30 mouse cellular contexts compared by ENCODE assay signal in genomic region chr2:28075616-28076187, GRCm38 (mm10). TPM values are rescaled to one million over a fixed set of nuclear protein-coding genes. Genes with fewer than 3 reads are reported as not detected.
DNase-seq lines count a peak whose midpoint lies in the region; ATAC-seq and TF ChIP-seq lines count a peak whose summit lies in the region.
"Had no signal": no experiment of that assay in that cellular context is flagged by ENCODE, and none has a peak within 500 bp of the region (broad histone marks: within the 10 kb centered on the region; RNA-seq: fewer than 3 reads in every experiment).

No protein-coding gene starts in this region.

- DNase-seq in layer of hippocampus, adult 2 months (ENCODE audit: low spot score in 2 of 2) = no peak
- no peak for DNase-seq in layer of hippocampus, adult 9-10 months (ENCODE audit: low spot score)
- no peak for DNase-seq in spleen, adult 18-20 months
- DNase-seq: adrenal gland, postnatal 25 days; cerebellum, adult 11-12 months; cerebellum, postnatal 10 days; embryo, embryonic 11 days; gastrocnemius, postnatal 10 days; heart, adult 18-20 months; heart, postnatal 10 days; kidney, adult 18-20 months; thymus, postnatal 14 days had no signal

- no peak overlapping the region for H3K27ac ChIP-seq in layer of hippocampus, adult 2 months
- H3K27ac ChIP-seq in liver, embryonic 16.5 days (ENCODE audit: low read length) = peak overlapping the region; percentile 25
- no peak overlapping the region for H3K27ac ChIP-seq in kidney, embryonic 14.5 days (ENCODE audit: low read depth, low read length)
- no peak overlapping the region for H3K27ac ChIP-seq in intestine, embryonic 15.5 days
- H3K27ac ChIP-seq: embryonic facial prominence, embryonic 13.5 days; hindbrain, embryonic 13.5 days; kidney, postnatal 0 days; limb, embryonic 10.5 days; midbrain, embryonic 13.5 days had no signal

- no peaks in the 10 kb centered on the region for H3K9me3 ChIP-seq in liver, embryonic 16.5 days (replicated peaks; ENCODE audit: control insufficient read depth, low read length)
- H3K9me3 ChIP-seq in kidney, embryonic 14.5 days (ENCODE audit: control insufficient read depth, low read length) = no peaks in the 10 kb centered on the region
- no peaks in the 10 kb centered on the region for H3K9me3 ChIP-seq in intestine, embryonic 15.5 days
- H3K9me3 ChIP-seq: heart, embryonic 12.5 days; hindbrain, embryonic 13.5 days; limb, embryonic 10.5 days; midbrain, embryonic 13.5 days had no signal

- WGBS in liver, embryonic 16.5 days (ENCODE audit: insufficient replicate concordance) = 26% methylated on average over 7 of the region's 7 CpGs
- 82% methylated on average over 7 of the region's 7 CpGs for WGBS in kidney, embryonic 14.5 days
- WGBS in intestine, embryonic 15.5 days = 83% methylated on average over 7 of the region's 7 CpGs

- H3K4me3 ChIP-seq in layer of hippocampus, adult 2 months = no peak overlapping the region
- no peak overlapping the region for H3K4me3 ChIP-seq in liver, embryonic 16.5 days (ENCODE audit: low read depth, low read length)
- H3K4me3 ChIP-seq in kidney, embryonic 14.5 days (ENCODE audit: low read length) = no peak overlapping the region
- no peak overlapping the region for H3K4me3 ChIP-seq in intestine, embryonic 15.5 days (replicated peaks)
- H3K4me3 ChIP-seq: embryonic facial prominence, embryonic 13.5 days; heart, embryonic 12.5 days; hindbrain, embryonic 13.5 days; limb, embryonic 10.5 days; midbrain, embryonic 13.5 days had no signal

- H3K4me1 ChIP-seq in liver, embryonic 16.5 days (ENCODE audit: control insufficient read depth, low read depth, low read length) = peaks cover 7% of the 10 kb centered on the region
- no peaks in the 10 kb centered on the region for H3K4me1 ChIP-seq in kidney, embryonic 14.5 days (ENCODE audit: control insufficient read depth, insufficient read depth, low read length)
- H3K4me1 ChIP-seq in intestine, embryonic 15.5 days (replicated peaks) = no peaks in the 10 kb centered on the region
- H3K4me1 ChIP-seq: embryonic facial prominence, embryonic 13.5 days; heart, embryonic 12.5 days; hindbrain, embryonic 13.5 days; limb, embryonic 10.5 days; midbrain, embryonic 13.5 days had no signal

- H3K36me3 ChIP-seq in liver, embryonic 16.5 days (ENCODE audit: control insufficient read depth, insufficient read depth) = no peaks in the 10 kb centered on the region
- no peaks in the 10 kb centered on the region for H3K36me3 ChIP-seq in kidney, embryonic 14.5 days (ENCODE audit: control insufficient read depth, insufficient read depth, low read length)
- H3K36me3 ChIP-seq in intestine, embryonic 15.5 days = no peaks in the 10 kb centered on the region
- H3K36me3 ChIP-seq: embryonic facial prominence, embryonic 13.5 days; heart, embryonic 12.5 days; hindbrain, embryonic 13.5 days; limb, embryonic 10.5 days; midbrain, embryonic 13.5 days had no signal

- peak; percentile 79 for ATAC-seq in granulocyte monocyte progenitor cell, adult 5-6 weeks (replicated peaks; ENCODE audit: poor library complexity, severe bottlenecking)
- peak; percentile 69 for ATAC-seq in liver, embryonic 16.5 days (ENCODE audit: low read depth)
- ATAC-seq in kidney, embryonic 14.5 days (ENCODE audit: low FRiP score, low TSS enrichment) = no peak
- ATAC-seq in intestine, embryonic 15.5 days = no peak
- ATAC-seq: forebrain, embryonic 14.5 days; lung, postnatal 0 days; midbrain, embryonic 13.5 days had no signal

- no peaks in the 10 kb centered on the region for H3K27me3 ChIP-seq in liver, embryonic 16.5 days (ENCODE audit: control insufficient read depth, insufficient read depth, low read depth, low read length)
- H3K27me3 ChIP-seq in kidney, embryonic 14.5 days (ENCODE audit: control insufficient read depth, insufficient read depth, low read length) = no peaks in the 10 kb centered on the region
- H3K27me3 ChIP-seq in intestine, embryonic 15.5 days (replicated peaks) = 0 out of 2 replicates have a peak, but pooled peaks cover 2% of the 10 kb centered on the region
- H3K27me3 ChIP-seq: embryonic facial prominence, embryonic 13.5 days; heart, embryonic 12.5 days; hindbrain, embryonic 13.5 days; midbrain, embryonic 13.5 days had no signal

- no peak overlapping the region for H3K4me2 ChIP-seq in liver, embryonic 16.5 days (ENCODE audit: low read depth, low read length)
- H3K4me2 ChIP-seq in kidney, embryonic 14.5 days (replicated peaks; ENCODE audit: low read depth, low read length) = no peak overlapping the region
- H3K4me2 ChIP-seq in intestine, embryonic 15.5 days (replicated peaks) = no peak overlapping the region
- H3K4me2 ChIP-seq: embryonic facial prominence, embryonic 13.5 days; heart, embryonic 12.5 days; hindbrain, embryonic 13.5 days; midbrain, embryonic 13.5 days had no signal

- no peak overlapping the region for H3K9ac ChIP-seq in liver, embryonic 16.5 days (ENCODE audit: low read depth, low read length)
- H3K9ac ChIP-seq in kidney, embryonic 14.5 days (ENCODE audit: low read depth, low read length) = no peak overlapping the region
- no peak overlapping the region for H3K9ac ChIP-seq in intestine, embryonic 15.5 days
- H3K9ac ChIP-seq: embryonic facial prominence, embryonic 13.5 days; heart, embryonic 12.5 days; hindbrain, embryonic 13.5 days; midbrain, embryonic 13.5 days had no signal

- 0 out of 2 replicates have a peak, but pooled peaks have one; percentile 6 for TF ChIP-seq CTCF in layer of hippocampus, adult 2 months (conservative IDR thresholded peaks at IDR 0.05)

RNA-seq across cellular contexts. Expression of gene Fcnb, which starts 9.0 kb away (rescaled TPM):
- not detected for total RNA-seq in layer of hippocampus, adult 2 months (2021)
- 24.9 and 61.5 TPM in 2 replicates for total RNA-seq in granulocyte monocyte progenitor cell, adult 5-6 weeks (2014; fragmentation: Nextera tagmentation)
- 30.0 and 32.4 TPM in 2 replicates for total RNA-seq in granulocyte monocyte progenitor cell, adult 5-6 weeks (2017)
- 66.0 and 66.9 TPM in 2 replicates for polyA plus RNA-seq in liver, embryonic 16.5 days (2015; fragmentation: Nextera tagmentation; extraction: Ambion mirVana)
- polyA plus RNA-seq in kidney, embryonic 14.5 days (2014; fragmentation: Nextera tagmentation; extraction: Ambion mirVana) = not detected in 2 replicates
- polyA plus RNA-seq in intestine, embryonic 15.5 days (2015; fragmentation: Nextera tagmentation; extraction: Ambion mirVana) = 0.40 and 1.3 TPM in 2 replicates
- total RNA-seq: adrenal gland, postnatal 25 days; heart, adult 18-20 months; heart, postnatal 10 days; layer of hippocampus, postnatal 14 days; left cerebral cortex, adult 8-10 months; liver, adult 2 months had no signal
- polyA plus RNA-seq: embryonic facial prominence, embryonic 13.5 days; forebrain, embryonic 14.5 days; frontal cortex, adult 2 months; kidney, postnatal 0 days; large intestine, adult 2 months; liver, adult 2 months; midbrain, embryonic 13.5 days; neural tube, embryonic 11.5 days had no signal

Comparison
In these comparisons a context has a peak if more than half of its experiments do, and no peak if none do; other contexts are left out.
1. ATAC-seq: peak in granulocyte monocyte progenitor cell, adult 5-6 weeks (single experiment) and liver, embryonic 16.5 days (single experiment); none in kidney, embryonic 14.5 days (single experiment) and intestine, embryonic 15.5 days (single experiment).
2. RNA of gene Fcnb, which starts 9.0 kb away (polyA plus RNA-seq): 66.0 to 66.9 TPM in liver, embryonic 16.5 days; 0.40 to 1.3 TPM in intestine, embryonic 15.5 days and not detected in kidney, embryonic 14.5 days; every median in the first group is over 10 times any median in the second.